Comparison of ENCODE assay signal across 21 mouse cellular contexts in the genomic region with DNA sequence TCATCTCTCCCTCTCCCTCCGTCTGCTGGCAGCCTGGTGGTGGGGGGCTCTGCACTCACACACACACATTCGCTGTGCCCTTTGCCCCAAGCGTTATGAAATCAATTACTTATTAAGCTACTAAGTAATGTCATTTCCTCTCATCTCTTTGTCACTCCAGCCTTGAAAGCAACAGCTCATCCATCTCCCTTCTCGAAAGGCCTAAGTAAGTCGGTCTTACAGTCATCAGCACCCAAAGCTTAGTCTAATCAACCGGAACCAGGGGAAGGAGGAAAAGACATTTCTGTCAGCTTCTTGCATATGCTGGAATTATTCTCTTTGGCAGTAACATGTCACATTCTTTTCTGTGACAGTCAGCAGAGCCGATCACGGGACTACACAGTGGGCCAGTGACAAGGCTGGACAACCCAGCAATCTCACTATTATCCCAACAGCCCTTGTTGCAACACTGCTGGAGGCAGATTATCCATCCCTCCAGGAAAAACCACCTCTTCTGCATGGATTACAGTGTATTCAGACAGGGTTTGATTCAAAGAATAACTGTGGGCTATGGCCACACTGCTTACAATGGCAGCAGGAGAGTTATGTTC.
A peak's percentile ranks its signal among the peaks of the same experiment; 100 is the strongest.
DNase-seq lines count a peak whose midpoint lies in the region; ATAC-seq lines count a peak whose summit lies in the region.
"Had no signal": no experiment of that assay in that cellular context is flagged by ENCODE, and none has a peak within 500 bp of the region (broad histone marks: within the 10 kb centered on the region; RNA-seq: fewer than 3 reads in every experiment).

No protein-coding gene starts in this region.

- H3K4me3 ChIP-seq in limb, embryonic 11.5 days (ENCODE audit: low read depth, low read length) = no peak overlapping the region
- no peak overlapping the region for H3K4me3 ChIP-seq in limb, embryonic 10.5 days
- H3K4me3 ChIP-seq in midbrain, embryonic 14.5 days (replicated peaks; ENCODE audit: low read depth, low read length) = no peak overlapping the region
- H3K4me3 ChIP-seq: embryonic facial prominence, embryonic 12.5 days; erythroblast, embryonic 14.5 days; heart, embryonic 13.5 days; limb, embryonic 13.5 days; liver, embryonic 13.5 days; megakaryocyte, embryonic 14.5 days; myocyte had no signal

- no peaks in the 10 kb centered on the region for H3K36me3 ChIP-seq in limb, embryonic 11.5 days (ENCODE audit: control insufficient read depth, insufficient read depth, low read length)
- H3K36me3 ChIP-seq in limb, embryonic 10.5 days = no peaks in the 10 kb centered on the region
- no peaks in the 10 kb centered on the region for H3K36me3 ChIP-seq in midbrain, embryonic 14.5 days (ENCODE audit: control insufficient read depth, insufficient read depth, low read length)
- H3K36me3 ChIP-seq: embryonic facial prominence, embryonic 12.5 days; heart, embryonic 13.5 days; limb, embryonic 13.5 days had no signal

- no peaks in the 10 kb centered on the region for H3K9me3 ChIP-seq in limb, embryonic 11.5 days (ENCODE audit: control insufficient read depth, low read length)
- H3K9me3 ChIP-seq in limb, embryonic 10.5 days (replicated peaks) = no peaks in the 10 kb centered on the region
- no peaks in the 10 kb centered on the region for H3K9me3 ChIP-seq in midbrain, embryonic 14.5 days (ENCODE audit: control insufficient read depth, low read length)
- H3K9me3 ChIP-seq: embryonic facial prominence, embryonic 12.5 days; heart, embryonic 13.5 days; limb, embryonic 13.5 days; liver, embryonic 13.5 days; megakaryocyte, embryonic 14.5 days had no signal

- H3K27me3 ChIP-seq in limb, embryonic 11.5 days (ENCODE audit: control insufficient read depth, insufficient read depth, low read length) = no peaks in the 10 kb centered on the region
- peaks cover 8% of the 10 kb centered on the region; the same call in 1 of the 2 replicates for H3K27me3 ChIP-seq in limb, embryonic 10.5 days (ENCODE audit: low read depth, poor library complexity, severe bottlenecking)
- H3K27me3 ChIP-seq in midbrain, embryonic 14.5 days (ENCODE audit: control insufficient read depth, insufficient read depth, low read length) = no peaks in the 10 kb centered on the region
- H3K27me3 ChIP-seq: embryonic facial prominence, embryonic 12.5 days; heart, embryonic 13.5 days; liver, embryonic 13.5 days; megakaryocyte, embryonic 14.5 days had no signal

- WGBS in limb, embryonic 11.5 days = 65% methylated on average over 8 of the region's 8 CpGs
- 62% methylated on average over 8 of the region's 8 CpGs for WGBS in limb, embryonic 10.5 days
- WGBS in midbrain, embryonic 14.5 days = 30% methylated on average over 8 of the region's 8 CpGs

- H3K9ac ChIP-seq in limb, embryonic 11.5 days (ENCODE audit: low read length) = no peak overlapping the region
- H3K9ac ChIP-seq in midbrain, embryonic 14.5 days (replicated peaks; ENCODE audit: low read length) = no peak overlapping the region
- H3K9ac ChIP-seq: embryonic facial prominence, embryonic 12.5 days; heart, embryonic 13.5 days; limb, embryonic 13.5 days; liver, embryonic 13.5 days had no signal

- H3K4me2 ChIP-seq in limb, embryonic 11.5 days (ENCODE audit: low read depth, severe bottlenecking) = no peak overlapping the region
- H3K4me2 ChIP-seq in midbrain, embryonic 14.5 days (ENCODE audit: low read length) = no peak overlapping the region
- H3K4me2 ChIP-seq: embryonic facial prominence, embryonic 12.5 days; heart, embryonic 13.5 days; limb, embryonic 13.5 days; liver, embryonic 13.5 days had no signal

- ATAC-seq in limb, embryonic 11.5 days (ENCODE audit: insufficient number of reproducible peaks, low FRiP score, low TSS enrichment, low read depth) = no peak
- ATAC-seq in midbrain, embryonic 14.5 days (ENCODE audit: low FRiP score, low TSS enrichment) = peak; percentile 65; the same call in 1 of the 2 replicates
- ATAC-seq: lung, postnatal 0 days had no signal

- H3K4me1 ChIP-seq in limb, embryonic 11.5 days (ENCODE audit: control insufficient read depth, insufficient read depth, low read length) = no peaks in the 10 kb centered on the region
- no peaks in the 10 kb centered on the region; the same call in 1 of the 2 replicates for H3K4me1 ChIP-seq in limb, embryonic 10.5 days
- H3K4me1 ChIP-seq in midbrain, embryonic 14.5 days (ENCODE audit: control insufficient read depth, insufficient read depth, low read length) = peaks cover 38% of the 10 kb centered on the region
- H3K4me1 ChIP-seq: embryonic facial prominence, embryonic 12.5 days; limb, embryonic 13.5 days; megakaryocyte, embryonic 14.5 days had no signal

- H3K27ac ChIP-seq in limb, embryonic 11.5 days (replicated peaks; ENCODE audit: low read depth, low read length) = no peak overlapping the region
- no peak overlapping the region for H3K27ac ChIP-seq in limb, embryonic 10.5 days
- peak overlapping the region; percentile 70 for H3K27ac ChIP-seq in midbrain, embryonic 14.5 days (replicated peaks; ENCODE audit: low read depth, low read length)
- H3K27ac ChIP-seq: embryonic facial prominence, embryonic 12.5 days; heart, embryonic 13.5 days; limb, embryonic 13.5 days; liver, embryonic 13.5 days had no signal

- peak; percentile 18 for DNase-seq in limb, embryonic 11.5 days (ENCODE audit: low spot score)
- no peak for DNase-seq in limb, embryonic 10.5 days (ENCODE audit: low spot score)
- DNase-seq in retina, postnatal 1 day = peak; percentile 64
- DNase-seq in retina, embryonic 14.5 days (ENCODE audit: low spot score) = no peak
- DNase-seq in midbrain, embryonic 14.5 days = peak; percentile 53
- DNase-seq in cerebellum, adult 11-12 months = no peak
- DNase-seq in adrenal gland, adult 8-10 months = no peak
- DNase-seq: B cell, adult 2 months; cerebellum, adult 9-11 months; kidney, adult 9 months; kidney, postnatal 4 days; layer of hippocampus, adult 9-11 months; liver, embryonic 13.5 days; right cerebral cortex, adult 18-20 months had no signal

Comparison
In these comparisons a context has a peak if more than half of its experiments do, and no peak if none do; other contexts are left out.
1. DNase-seq: peak in limb, embryonic 11.5 days (single experiment), retina, postnatal 1 day (single experiment) and midbrain, embryonic 14.5 days (single experiment); none in limb, embryonic 10.5 days (single experiment), retina, embryonic 14.5 days (single experiment), cerebellum, adult 11-12 months (single experiment) and adrenal gland, adult 8-10 months (single experiment).